Mouse (Mus musculus): ENCODE results near the gene Gm1043. TPM values are rescaled to one million over a fixed set of nuclear protein-coding genes. Genes with fewer than 3 reads are reported as not detected.

The Gm1043 gene
- polyA plus RNA-seq, 1 experiment: 4.3 TPM

- TF ChIP-seq CTCF (IDR thresholded peaks at IDR 0.05; ENCODE audit: borderline replicate concordance, control insufficient read depth, extremely low read depth, insufficient read depth, low read length, poor library complexity) (no peak), POLR2A (IDR thresholded peaks at IDR 0.05; ENCODE audit: control insufficient read depth, extremely low read depth, insufficient read depth, low read length, poor library complexity) (no peak)
- H3K27ac ChIP-seq (ENCODE audit: control insufficient read depth, insufficient read depth, low read length): no peak overlapping the region
- no peaks in the 10 kb centered on the region for H3K36me3 ChIP-seq (ENCODE audit: control insufficient read depth, insufficient read depth, low read length)
- H3K27me3 ChIP-seq (ENCODE audit: control insufficient read depth, insufficient read depth, low read length): no peaks in the 10 kb centered on the region
- 93% methylated on average over 7 of the region's 7 CpGs for WGBS
- H3K4me1 ChIP-seq (replicated peaks; ENCODE audit: control insufficient read depth, insufficient read depth, low read length): peaks cover 4% of the 10 kb centered on the region; the same call in 1 of the 2 replicates
- DNase-seq: no peak
- no peak overlapping the region for H3K4me3 ChIP-seq (ENCODE audit: control insufficient read depth, insufficient read depth, low read length)
These were observed 69.3 kb downstream of the Gm1043 start for GRCm38 (mm10) chr5:37154472-37154871.

DNA sequence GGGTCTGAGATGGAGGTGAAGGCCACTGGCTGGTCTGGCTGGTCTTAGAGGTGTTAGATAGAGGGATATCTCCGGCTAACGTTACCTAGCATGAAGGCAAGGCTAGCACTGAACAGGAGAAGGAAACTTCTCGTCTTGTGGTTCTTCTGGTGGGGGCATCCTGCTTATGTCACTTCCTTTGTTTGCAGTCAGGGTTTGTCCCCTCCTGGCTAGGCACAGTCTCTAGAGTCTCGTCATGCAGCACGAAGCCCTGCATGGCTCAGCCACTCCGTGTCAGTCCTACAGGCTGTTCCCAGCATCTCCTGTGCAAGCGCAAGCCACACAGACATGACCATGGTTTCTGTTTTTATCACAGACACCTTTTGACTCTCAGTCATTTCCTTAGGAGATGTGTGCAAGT is 73.2 kb downstream of the Gm1043 start:
- Histone ChIP-seq H3K4me1 (replicated peaks; ENCODE audit: control insufficient read depth, insufficient read depth, low read length) (peaks cover 4% of the 10 kb centered on the region; the same call in 1 of the 2 replicates), H3K27me3 (ENCODE audit: control insufficient read depth, insufficient read depth, low read length) (peaks cover 10% of the 10 kb centered on the region; the same call in 1 of the 2 replicates), H3K36me3 (ENCODE audit: control insufficient read depth, insufficient read depth, low read length) (no peaks in the 10 kb centered on the region), H3K27ac (ENCODE audit: control insufficient read depth, insufficient read depth, low read length) (no peak overlapping the region), H3K4me3 (ENCODE audit: control insufficient read depth, insufficient read depth, low read length) (no peak overlapping the region)
- TF ChIP-seq POLR2A (IDR thresholded peaks at IDR 0.05; ENCODE audit: control insufficient read depth, extremely low read depth, insufficient read depth, low read length, poor library complexity): no peak
- TF ChIP-seq CTCF (IDR thresholded peaks at IDR 0.05; ENCODE audit: borderline replicate concordance, control insufficient read depth, extremely low read depth, insufficient read depth, low read length, poor library complexity): no peak
- 35% methylated on average over 7 of the region's 7 CpGs for WGBS
- peak; percentile 12 for DNase-seq

DNA sequence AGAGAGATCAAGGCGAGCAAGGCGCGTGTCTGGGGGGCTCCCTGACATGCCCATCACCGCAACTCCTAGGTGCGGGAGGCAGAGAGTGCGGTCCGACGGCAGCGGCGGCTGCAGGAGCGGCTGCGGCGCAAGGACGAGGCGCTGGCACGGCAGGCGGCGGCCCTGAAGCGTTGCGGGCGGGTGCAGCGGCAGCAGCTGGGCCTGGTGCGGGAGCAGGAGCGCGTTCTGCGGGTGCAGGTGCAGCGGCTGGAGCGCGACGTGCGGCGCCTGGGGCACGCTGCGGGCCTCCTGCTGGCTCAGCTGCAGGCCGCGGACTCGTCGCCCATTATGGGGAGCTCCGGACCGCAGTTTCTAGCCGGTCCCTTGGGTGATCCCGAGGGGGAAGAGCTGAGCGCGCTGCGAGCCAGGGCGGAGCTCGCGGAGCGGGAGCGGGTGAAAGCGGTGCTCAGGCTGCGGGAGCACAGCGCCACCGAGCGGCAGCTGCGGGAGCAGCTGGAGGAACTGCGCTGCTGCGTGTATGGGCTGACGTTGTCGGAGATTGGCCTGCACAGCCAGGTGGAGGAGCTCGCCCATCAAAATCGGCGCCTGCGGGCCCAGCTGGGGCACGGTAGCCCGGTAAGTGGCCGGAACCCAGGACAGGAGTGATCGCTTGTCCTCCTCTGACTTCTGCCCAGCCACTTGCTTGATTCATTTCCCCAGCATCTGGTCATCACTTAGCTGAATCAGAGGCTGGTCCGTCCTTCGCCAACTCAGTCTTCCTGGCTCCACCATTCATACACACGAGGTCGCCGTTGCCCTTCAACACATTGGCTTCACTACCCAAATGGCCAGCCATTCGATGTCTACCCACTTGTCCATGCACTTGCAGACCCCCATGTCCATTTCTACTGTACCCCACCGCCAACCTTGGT is 78.0 kb downstream of the Gm1043 start:
- 10% methylated on average over 75 of the region's 75 CpGs for WGBS
- TF ChIP-seq CTCF (IDR thresholded peaks at IDR 0.05; ENCODE audit: borderline replicate concordance, control insufficient read depth, extremely low read depth, insufficient read depth, low read length, poor library complexity) (peak; percentile 55; the same call in 1 of the 2 replicates), POLR2A (IDR thresholded peaks at IDR 0.05; ENCODE audit: control insufficient read depth, extremely low read depth, insufficient read depth, low read length, poor library complexity) (no peak)
- H3K27me3 ChIP-seq (ENCODE audit: control insufficient read depth, insufficient read depth, low read length): peaks cover 13% of the 10 kb centered on the region; the same call in 1 of the 2 replicates
- H3K36me3 ChIP-seq (ENCODE audit: control insufficient read depth, insufficient read depth, low read length): no peaks in the 10 kb centered on the region
- peaks cover 4% of the 10 kb centered on the region; the same call in 1 of the 2 replicates for H3K4me1 ChIP-seq (replicated peaks; ENCODE audit: control insufficient read depth, insufficient read depth, low read length)
- H3K27ac ChIP-seq (ENCODE audit: control insufficient read depth, insufficient read depth, low read length): no peak overlapping the region
- DNase-seq: peak; percentile 51
- no peak overlapping the region for H3K4me3 ChIP-seq (ENCODE audit: control insufficient read depth, insufficient read depth, low read length)

DNA sequence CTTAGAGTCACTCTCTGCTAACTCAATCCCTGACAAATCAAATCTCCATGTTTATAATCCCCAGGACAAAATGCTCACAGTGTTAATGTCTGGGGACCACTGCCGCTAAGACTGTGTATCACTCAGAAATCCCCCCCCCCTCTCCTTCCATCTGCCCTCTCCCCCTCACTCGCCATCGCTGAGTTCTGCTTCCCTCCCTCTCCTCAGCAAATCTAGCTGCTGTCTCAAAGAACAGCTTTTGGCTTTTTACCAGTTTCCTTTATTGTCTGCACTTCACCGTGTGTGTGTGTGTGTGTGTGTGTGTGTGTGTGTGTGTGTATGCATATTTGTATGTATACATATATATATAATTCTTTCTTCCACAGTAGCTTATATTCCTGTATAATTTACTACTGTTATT is 91.3 kb downstream of the Gm1043 start:
- no peaks in the 10 kb centered on the region; the same call in 1 of the 2 replicates for H3K27me3 ChIP-seq (ENCODE audit: control insufficient read depth, insufficient read depth, low read length)
- TF ChIP-seq POLR2A (IDR thresholded peaks at IDR 0.05; ENCODE audit: control insufficient read depth, extremely low read depth, insufficient read depth, low read length, poor library complexity) (no peak), CTCF (IDR thresholded peaks at IDR 0.05; ENCODE audit: borderline replicate concordance, control insufficient read depth, extremely low read depth, insufficient read depth, low read length, poor library complexity) (no peak)
- no peak for DNase-seq
- H3K27ac ChIP-seq (ENCODE audit: control insufficient read depth, insufficient read depth, low read length): no peak overlapping the region
- no peak overlapping the region for H3K4me3 ChIP-seq (ENCODE audit: control insufficient read depth, insufficient read depth, low read length)
- H3K4me1 ChIP-seq (replicated peaks; ENCODE audit: control insufficient read depth, insufficient read depth, low read length): no peaks in the 10 kb centered on the region
- 22% methylated on average over 4 of the region's 4 CpGs for WGBS
- no peaks in the 10 kb centered on the region for H3K36me3 ChIP-seq (ENCODE audit: control insufficient read depth, insufficient read depth, low read length)

- TF ChIP-seq POLR2A (IDR thresholded peaks at IDR 0.05; ENCODE audit: control insufficient read depth, extremely low read depth, insufficient read depth, low read length, poor library complexity) (no peak), CTCF (IDR thresholded peaks at IDR 0.05; ENCODE audit: borderline replicate concordance, control insufficient read depth, extremely low read depth, insufficient read depth, low read length, poor library complexity) (no peak)
- no peaks in the 10 kb centered on the region; the same call in 1 of the 2 replicates for H3K27me3 ChIP-seq (ENCODE audit: control insufficient read depth, insufficient read depth, low read length)
- no peak for DNase-seq
These were observed 91.9 kb downstream of the Gm1043 start for GRCm38 (mm10) chr5:37177061-37177460.

DNA sequence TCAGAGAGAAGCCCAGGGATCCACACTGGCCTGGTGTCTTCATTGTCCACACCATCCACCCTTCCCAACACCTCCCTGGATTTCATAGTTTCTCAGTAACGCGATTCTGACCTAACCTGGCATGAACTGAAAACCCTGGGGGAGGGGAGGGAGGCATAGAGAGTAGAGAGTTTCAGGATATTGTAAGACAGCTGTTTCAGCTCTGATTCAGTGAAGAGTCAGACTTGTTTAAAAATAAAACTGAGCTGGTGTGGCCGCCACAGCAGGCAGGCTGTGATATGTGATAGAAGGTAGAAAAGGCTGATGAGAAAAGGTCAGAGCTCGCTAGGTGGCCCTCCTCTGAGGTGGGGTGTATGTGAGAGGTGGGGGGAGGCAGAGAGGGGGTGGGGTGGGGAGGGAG is 93.6 kb downstream of the Gm1043 start:
- Histone ChIP-seq H3K27ac (ENCODE audit: control insufficient read depth, insufficient read depth, low read length) (no peak overlapping the region), H3K4me3 (ENCODE audit: control insufficient read depth, insufficient read depth, low read length) (no peak overlapping the region), H3K36me3 (ENCODE audit: control insufficient read depth, insufficient read depth, low read length) (no peaks in the 10 kb centered on the region), H3K27me3 (ENCODE audit: control insufficient read depth, insufficient read depth, low read length) (no peaks in the 10 kb centered on the region; the same call in 1 of the 2 replicates), H3K4me1 (replicated peaks; ENCODE audit: control insufficient read depth, insufficient read depth, low read length) (no peaks in the 10 kb centered on the region)
- no peak for DNase-seq
- TF ChIP-seq CTCF (IDR thresholded peaks at IDR 0.05; ENCODE audit: borderline replicate concordance, control insufficient read depth, extremely low read depth, insufficient read depth, low read length, poor library complexity) (no peak), POLR2A (IDR thresholded peaks at IDR 0.05; ENCODE audit: control insufficient read depth, extremely low read depth, insufficient read depth, low read length, poor library complexity) (no peak)
- WGBS: 78% methylated on average over 4 of the region's 4 CpGs

More at GRCm38 (mm10) chr5:37177061-37177460, 91.9 kb downstream of the Gm1043 start:
- 84% methylated on average over 7 of the region's 7 CpGs for WGBS
- H3K27ac ChIP-seq (ENCODE audit: control insufficient read depth, insufficient read depth, low read length): no peak overlapping the region
- H3K4me3 ChIP-seq (ENCODE audit: control insufficient read depth, insufficient read depth, low read length): no peak overlapping the region
- no peaks in the 10 kb centered on the region for H3K4me1 ChIP-seq (replicated peaks; ENCODE audit: control insufficient read depth, insufficient read depth, low read length)
- no peaks in the 10 kb centered on the region for H3K36me3 ChIP-seq (ENCODE audit: control insufficient read depth, insufficient read depth, low read length)

All from thymus, adult 2 months (tissue).